Mouse (Mus musculus) intestine, postnatal 0 days (tissue): ENCODE results near the gene E130308A19Rik. TPM values are rescaled to one million over a fixed set of nuclear protein-coding genes. Genes with fewer than 3 reads are reported as not detected.
A peak's percentile ranks its signal among the peaks of the same experiment; 100 is the strongest.

ENCODE experiments used
- ATAC-seq: fragments of 200-750 bp; cut with Nextera tagmentation; 2 replicates; pipeline ENCODE4 v1.8.0; 2017; ENCODE audit warnings: mild to moderate bottlenecking, moderate TSS enrichment, moderate library complexity
- H3K27ac ChIP-seq: fragments of 300-500 bp; sonication (generic); 2 replicates; pipeline ENCODE4 v1.5.1; 2014; ENCODE audit warnings: mild to moderate bottlenecking, low read depth, low read length, moderate library complexity
- H3K27me3 ChIP-seq: fragments of 300-500 bp; sonication (generic); replicated peaks from 2 replicates; pipeline ENCODE4 v1.6.1; 2014; ENCODE audit warnings: low read length, mixed read lengths; ENCODE audit not compliant: control insufficient read depth, insufficient read depth
- H3K36me3 ChIP-seq: fragments of 300-500 bp; sonication (generic); 2 replicates; pipeline ENCODE4 v1.6.1; 2014; ENCODE audit warnings: mild to moderate bottlenecking, moderate library complexity; ENCODE audit not compliant: control insufficient read depth, insufficient read depth
- H3K4me1 ChIP-seq: fragments of 300-500 bp; sonication (generic); replicated peaks from 2 replicates; pipeline ENCODE4 v1.6.1; 2014; ENCODE audit warnings: antibody characterized with exemption, low read length, mixed read lengths; ENCODE audit not compliant: control insufficient read depth, insufficient read depth
- H3K4me2 ChIP-seq: fragments of 300-500 bp; sonication (generic); replicated peaks from 2 replicates; pipeline ENCODE4 v1.6.1; 2014; ENCODE audit warnings: low read depth, mild to moderate bottlenecking, moderate library complexity
- H3K4me3 ChIP-seq: fragments of 300-500 bp; sonication (generic); 2 replicates; pipeline ENCODE4 v1.5.1; 2014; ENCODE audit warnings: low read depth, low read length
- H3K9ac ChIP-seq: fragments of 300-500 bp; sonication (generic); 2 replicates; pipeline ENCODE4 v1.6.1; 2014; ENCODE audit warnings: mild to moderate bottlenecking, low read depth, low read length
- H3K9me3 ChIP-seq: fragments of 300-500 bp; sonication (generic); 2 replicates; pipeline ENCODE4 v1.6.1; 2016; ENCODE audit warnings: mixed run types; ENCODE audit not compliant: control insufficient read depth
- CTCF ChIP-seq: sonication (generic); IDR thresholded peaks from 2 replicates; pipeline ENCODE4 v1.5.1; 2016; ENCODE audit warnings: low read depth, mild to moderate bottlenecking, control low read depth, antibody characterized with exemption, moderate library complexity
- WGBS: fragments of 180-500 bp; shearing (Covaris S2); extraction: QIAGEN DNeasy Blood & Tissue Kit; methylation state at CpG from one replicate; pipeline ENCODE4 v1.1.7; 2014; 5-methylcytosine and 5-hydroxymethylcytosine counted together
- polyA plus RNA-seq: library from polyadenylated mRNA; unstranded; fragments of >200 nt; fragmentation: Nextera tagmentation; extraction: Ambion mirVana; gene quantifications from 2 replicates; pipeline ENCODE4 v1.2.1, GENCODE M21; 2015

E130308A19Rik gene
- polyA plus RNA-seq, 1 experiment from 2014 or later, result 6.6 TPM

DNA sequence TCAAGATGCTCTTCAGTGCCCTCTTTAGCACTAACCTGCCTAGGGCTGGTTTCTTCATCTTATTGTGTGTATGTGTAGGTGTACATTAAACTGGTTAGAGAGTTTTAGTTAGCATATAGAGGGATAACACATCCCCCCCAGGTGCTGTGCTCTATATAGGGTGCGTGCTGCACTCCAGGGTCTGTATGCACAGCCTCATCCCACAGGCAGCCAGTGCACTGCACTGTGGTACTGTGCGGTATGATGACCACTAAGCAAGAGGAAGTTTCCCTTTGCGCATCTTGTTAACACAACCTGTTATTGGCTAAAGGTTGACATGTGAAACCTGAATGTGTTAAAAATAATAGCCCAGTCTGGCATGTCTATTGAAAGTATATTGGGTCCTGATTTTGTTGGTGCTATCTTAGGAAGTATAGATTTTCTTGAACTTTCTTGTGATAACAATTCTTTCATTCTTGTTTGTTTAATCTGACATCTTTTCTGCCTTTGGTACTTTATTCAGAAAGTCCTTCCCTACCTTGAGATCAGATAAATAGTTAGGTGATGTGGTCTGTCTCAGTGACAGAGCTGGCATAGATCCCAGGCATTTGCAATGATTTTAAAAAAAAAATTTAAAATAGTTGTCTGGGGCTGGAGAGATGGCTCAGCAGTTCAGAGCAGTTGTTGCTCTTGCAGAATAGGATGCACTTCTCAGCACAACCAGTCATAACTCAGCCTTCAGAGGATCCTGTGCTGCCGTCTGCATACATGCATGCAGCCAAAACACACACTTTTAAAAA is 73.2 kb downstream of the E130308A19Rik start:
- Histone ChIP-seq H3K27ac (no peak overlapping the region), H3K4me3 (no peak overlapping the region), H3K27me3 (no peaks in the 10 kb centered on the region), H3K9ac (no peak overlapping the region), H3K4me2 (no peak overlapping the region), H3K9me3 (no peaks in the 10 kb centered on the region), H3K36me3 (no peaks in the 10 kb centered on the region), H3K4me1 (0 out of 2 replicates have a peak, but pooled peaks cover 7% of the 10 kb centered on the region)
- 82% methylated on average over 4 of the region's 4 CpGs for WGBS
- no peak for TF ChIP-seq CTCF
- no peak for ATAC-seq

DNA sequence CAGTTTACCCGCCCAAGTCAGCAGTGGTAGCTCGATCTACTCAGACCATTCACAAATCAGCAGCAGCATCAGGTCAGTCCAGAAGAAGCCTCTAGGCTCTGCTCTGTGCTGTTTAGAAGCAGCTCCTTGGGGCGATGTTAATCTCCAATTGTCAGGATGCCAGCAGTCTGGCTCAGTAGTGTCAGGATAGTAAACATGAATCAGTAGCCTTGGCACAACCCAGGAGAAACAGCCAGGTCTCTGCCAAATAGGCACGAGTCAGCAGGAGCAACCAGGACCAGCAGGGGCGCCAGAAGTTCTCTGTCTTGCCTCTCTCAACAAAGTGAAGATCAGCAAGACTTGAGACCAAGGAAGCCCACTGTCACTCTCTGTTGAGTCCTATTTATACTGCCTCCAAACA is 83.3 kb downstream of the E130308A19Rik start:
- Histone ChIP-seq H3K4me1 (no peaks in the 10 kb centered on the region), H3K27me3 (no peaks in the 10 kb centered on the region), H3K27ac (no peak overlapping the region), H3K9me3 (no peaks in the 10 kb centered on the region), H3K9ac (no peak overlapping the region), H3K4me2 (no peak overlapping the region), H3K36me3 (no peaks in the 10 kb centered on the region), H3K4me3 (no peak overlapping the region)
- no peak for TF ChIP-seq CTCF
- WGBS, result 89% methylated on average over 5 of the region's 5 CpGs
- ATAC-seq, result no peak

- H3K27ac ChIP-seq, result no peak overlapping the region
- ATAC-seq, result no peak
- 58% methylated on average over 8 of the region's 8 CpGs for WGBS
Measured at GRCm38 (mm10) chr4:59710736-59711389, 84.9 kb downstream of the E130308A19Rik start.

DNA sequence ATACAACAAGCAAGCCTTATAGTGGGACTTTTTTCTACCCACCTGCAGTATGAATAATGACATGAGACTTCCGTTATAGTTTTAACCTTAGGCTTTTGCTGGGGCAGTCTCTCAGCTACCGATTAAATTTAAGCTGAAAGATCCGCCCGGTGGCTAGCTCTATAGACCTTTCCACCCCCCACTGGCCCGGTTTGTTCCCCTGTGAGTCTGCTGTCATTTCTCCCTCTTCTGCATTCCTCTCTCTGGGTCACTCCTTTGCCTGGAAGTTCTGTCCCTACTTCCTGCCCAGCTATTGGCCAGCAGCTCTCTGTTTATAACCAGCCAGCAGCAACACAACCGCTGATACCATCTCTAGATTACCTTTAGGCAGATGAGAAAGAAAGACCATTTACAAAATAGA is 86.4 kb downstream of the E130308A19Rik start:
- no peak for ATAC-seq
- H3K9me3 ChIP-seq, result no peaks in the 10 kb centered on the region
- no peak overlapping the region for H3K4me2 ChIP-seq
- WGBS, result 66% methylated on average over 6 of the region's 6 CpGs
- no peaks in the 10 kb centered on the region for H3K27me3 ChIP-seq
- no peaks in the 10 kb centered on the region for H3K36me3 ChIP-seq
- H3K4me3 ChIP-seq, result no peak overlapping the region
- no peaks in the 10 kb centered on the region for H3K4me1 ChIP-seq
- no peak for TF ChIP-seq CTCF
- H3K27ac ChIP-seq, result no peak overlapping the region
- no peak overlapping the region for H3K9ac ChIP-seq

More at GRCm38 (mm10) chr4:59710736-59711389, 84.9 kb downstream of the E130308A19Rik start:
- Histone ChIP-seq H3K9ac (no peak overlapping the region), H3K36me3 (no peaks in the 10 kb centered on the region), H3K4me3 (no peak overlapping the region), H3K4me1 (no peaks in the 10 kb centered on the region), H3K4me2 (no peak overlapping the region), H3K27me3 (no peaks in the 10 kb centered on the region), H3K9me3 (no peaks in the 10 kb centered on the region)
- no peak for TF ChIP-seq CTCF

DNA sequence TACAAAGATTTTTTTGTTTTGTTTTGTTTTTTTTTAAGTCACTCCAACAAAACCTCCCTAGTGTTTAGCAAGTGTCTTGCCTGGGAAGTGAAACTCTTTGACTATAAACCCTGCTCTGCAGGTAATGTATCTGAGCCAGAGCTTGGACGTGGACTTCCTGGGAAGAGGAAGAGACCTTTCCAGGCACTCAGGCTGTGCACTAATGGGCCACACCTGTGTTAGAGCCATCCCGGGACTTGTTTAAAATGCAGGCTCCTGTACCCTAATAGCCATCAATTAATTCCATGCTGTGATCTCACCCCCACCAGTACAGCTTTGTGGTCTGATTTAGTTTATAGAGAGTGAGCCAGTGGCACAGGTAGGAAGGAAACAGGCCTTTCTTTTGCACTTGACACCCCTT is 86.9 kb downstream of the E130308A19Rik start:
- no peak overlapping the region for H3K4me2 ChIP-seq
- H3K9ac ChIP-seq, result no peak overlapping the region
- no peak overlapping the region for H3K27ac ChIP-seq
- 45% methylated on average over 2 of the region's 2 CpGs for WGBS
- no peaks in the 10 kb centered on the region for H3K9me3 ChIP-seq
- H3K4me1 ChIP-seq, result no peaks in the 10 kb centered on the region
- H3K4me3 ChIP-seq, result no peak overlapping the region
- no peaks in the 10 kb centered on the region for H3K36me3 ChIP-seq
- TF ChIP-seq CTCF, result no peak
- no peak for ATAC-seq
- no peaks in the 10 kb centered on the region for H3K27me3 ChIP-seq

DNA sequence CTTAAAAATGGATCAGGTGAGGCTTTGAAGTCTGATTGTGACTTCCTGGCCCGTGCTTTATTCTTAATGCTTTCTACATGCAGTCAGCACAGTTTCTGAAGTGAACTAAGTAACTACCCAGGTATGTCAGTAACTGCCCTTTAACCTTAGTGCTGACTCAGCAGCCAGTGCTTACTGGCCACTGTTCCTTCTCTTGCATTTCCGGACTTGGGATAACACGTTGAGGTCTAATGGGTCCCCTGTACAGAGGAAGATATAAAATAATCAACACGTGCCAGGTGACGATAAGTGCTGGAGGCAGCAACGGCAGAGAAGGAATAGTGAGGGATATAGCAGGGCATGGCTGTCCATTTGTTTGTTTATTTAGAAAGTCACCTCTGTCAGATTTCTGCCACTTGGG is 88.5 kb downstream of the E130308A19Rik start:
- Histone ChIP-seq H3K4me1 (no peaks in the 10 kb centered on the region), H3K4me2 (no peak overlapping the region)

More for the DNA sequence above, 88.5 kb downstream of the E130308A19Rik start:
- Histone ChIP-seq H3K4me3 (no peak overlapping the region), H3K27me3 (no peaks in the 10 kb centered on the region), H3K9me3 (no peaks in the 10 kb centered on the region), H3K9ac (no peak overlapping the region), H3K36me3 (no peaks in the 10 kb centered on the region), H3K27ac (no peak overlapping the region)
- TF ChIP-seq CTCF, result no peak
- WGBS, result 63% methylated on average over 6 of the region's 6 CpGs
- peak; percentile 75 for ATAC-seq
